Mouse (Mus musculus): Measurements from ENCODE around the gene Itga6.

Gene Itga6

GRCm38 (mm10) chr2:71801691-71802090 is 56.3 kb downstream of the Itga6 start:
- peak in 1 of 2 experiments; percentile 31 for DNase-seq (ENCODE audit: low spot score in 2 of 2)

GRCm38 (mm10) chr2:71802131-71802530 is 56.7 kb downstream of the Itga6 start:
- no peak for DNase-seq (ENCODE audit: low spot score in 2 of 2)

GRCm38 (mm10) chr2:71805120-71805519 is 59.7 kb downstream of the Itga6 start:
- DNase-seq (ENCODE audit: low spot score in 2 of 2), result no peak

- no peak for DNase-seq (ENCODE audit: low spot score in 2 of 2)
These were observed 60.5 kb downstream of the Itga6 start for GRCm38 (mm10) chr2:71805611-71806567.

DNA sequence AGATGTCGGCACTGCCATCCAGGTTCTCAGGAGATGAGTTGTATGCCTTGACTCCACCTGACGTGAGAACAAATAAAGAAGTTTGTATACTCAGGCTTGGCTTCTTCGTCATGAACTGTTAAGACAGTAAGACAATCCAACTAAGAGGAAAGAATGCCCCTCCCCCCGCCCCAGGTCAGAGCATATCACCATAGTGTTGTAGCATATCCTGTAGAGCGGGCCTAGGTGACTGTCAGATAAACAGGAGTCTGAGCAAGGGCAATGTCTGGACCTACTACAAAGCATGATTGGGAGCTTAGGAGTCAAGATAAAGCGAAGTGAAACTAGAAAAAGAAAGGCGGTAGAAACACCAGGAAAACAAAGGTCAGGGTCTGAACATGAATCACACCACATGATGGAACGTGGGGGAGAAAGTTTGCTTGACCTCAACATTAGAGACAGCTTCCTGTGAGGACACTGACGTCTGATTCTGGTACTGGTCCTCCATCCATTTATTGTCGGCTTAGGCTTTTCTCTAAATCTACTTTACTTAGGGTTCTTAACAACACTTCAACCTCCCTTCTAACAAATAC is 64.0 kb downstream of the Itga6 start:
- DNase-seq (ENCODE audit: low spot score in 2 of 2), result no peak

- no peak for DNase-seq (ENCODE audit: low spot score in 2 of 2)
These were observed 64.6 kb downstream of the Itga6 start for GRCm38 (mm10) chr2:71810010-71810409.

DNA sequence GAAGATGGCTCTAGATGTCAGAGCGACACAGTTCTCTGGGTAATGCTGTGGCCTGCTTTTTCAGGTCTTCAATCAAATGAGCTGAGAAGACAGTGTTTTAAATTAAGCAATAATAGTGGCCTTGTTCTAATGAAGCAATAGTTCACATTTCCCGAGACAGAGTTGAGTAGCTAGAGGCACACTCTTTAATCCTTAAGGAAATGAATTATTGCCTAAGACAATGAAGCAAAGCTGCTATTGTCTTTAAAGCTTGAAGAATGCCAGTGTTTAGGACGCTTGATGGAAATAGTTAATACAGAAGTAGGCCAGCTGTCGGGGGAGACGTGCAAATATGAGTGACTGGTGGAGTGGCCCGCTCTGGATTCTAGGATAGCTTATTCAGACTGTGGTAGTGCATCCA is 65.5 kb downstream of the Itga6 start:
- no peak for DNase-seq (ENCODE audit: low spot score in 2 of 2)

GRCm38 (mm10) chr2:71812221-71813021 is 67.0 kb downstream of the Itga6 start:
- DNase-seq (ENCODE audit: low spot score in 2 of 2), result peak; percentile 63 to 65

DNA sequence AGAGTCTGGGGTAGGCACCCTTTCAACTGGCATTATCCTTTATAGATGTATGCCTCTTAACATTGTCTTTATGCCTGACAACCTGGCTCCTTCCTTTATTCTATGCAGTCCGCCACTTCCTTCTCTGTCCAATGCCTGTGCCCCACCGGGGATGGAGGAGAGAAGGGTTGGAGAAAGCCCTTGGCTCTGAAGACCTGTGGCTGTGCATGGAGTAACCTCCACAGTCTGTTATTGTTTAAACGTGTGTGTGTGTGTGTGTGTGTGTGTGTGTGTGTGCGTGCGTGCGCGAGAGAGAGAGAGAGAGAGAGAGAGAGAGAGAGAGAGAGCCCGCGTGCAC is 67.6 kb downstream of the Itga6 start:
- DNase-seq (ENCODE audit: low spot score in 2 of 2), result no peak

DNA sequence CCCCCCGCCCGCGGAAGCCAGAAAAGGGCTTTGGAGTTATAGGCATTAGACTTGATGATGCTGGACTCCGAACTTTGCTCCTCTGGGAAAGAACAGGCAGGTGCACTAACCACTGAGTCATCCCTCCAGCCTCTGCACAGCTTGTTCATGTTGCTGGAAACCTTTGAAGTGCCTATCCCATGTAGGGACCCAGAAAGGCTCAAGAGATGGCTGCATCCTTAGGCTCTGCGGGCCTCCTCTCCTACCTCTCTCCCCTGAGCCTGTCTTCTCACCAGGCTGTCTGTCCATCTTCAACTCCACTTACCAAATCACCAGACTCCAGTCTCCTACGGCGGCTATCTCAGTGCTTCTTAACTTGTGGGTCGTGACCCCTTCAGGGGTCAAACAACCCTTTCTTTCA is 68.0 kb downstream of the Itga6 start:
- no peak for DNase-seq (ENCODE audit: low spot score in 2 of 2)

GRCm38 (mm10) chr2:71814016-71814415 is 68.6 kb downstream of the Itga6 start:
- peak; percentile 32 to 64 for DNase-seq (ENCODE audit: low spot score in 2 of 2)

GRCm38 (mm10) chr2:71815279-71815678 is 69.9 kb downstream of the Itga6 start:
- no peak for DNase-seq (ENCODE audit: low spot score in 2 of 2)

DNA sequence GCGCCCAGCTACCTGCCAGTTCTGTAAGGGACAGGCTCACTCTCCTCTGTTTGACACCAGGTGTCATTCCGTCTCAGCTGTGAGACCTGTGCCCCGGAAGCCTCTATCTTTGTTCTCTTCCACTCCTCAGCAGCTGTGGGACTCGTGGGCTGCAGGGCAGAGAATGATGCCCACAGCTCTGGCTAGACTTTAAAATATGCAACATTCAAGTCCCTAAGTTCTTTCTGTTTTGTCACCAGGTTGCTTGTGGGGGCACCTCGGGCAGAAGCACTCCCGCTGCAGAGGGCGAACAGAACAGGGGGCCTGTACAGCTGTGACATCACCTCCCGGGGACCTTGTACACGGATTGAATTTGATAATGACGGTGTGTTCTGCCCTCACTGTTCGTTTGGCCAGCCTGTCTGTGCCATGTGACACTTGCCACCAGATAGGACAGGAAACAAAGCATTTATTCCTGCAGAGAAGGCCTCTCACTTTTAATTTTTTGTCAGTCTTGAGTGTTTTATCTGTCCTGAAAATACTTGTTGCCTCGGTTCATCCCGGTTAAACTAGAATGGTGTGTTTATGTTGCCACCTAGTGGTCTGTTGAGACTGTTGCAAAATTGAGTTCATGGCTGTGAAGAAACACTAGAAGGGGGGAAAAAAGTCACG is 71.1 kb downstream of the Itga6 start:
- DNase-seq (ENCODE audit: low spot score in 2 of 2), result peak in 1 of 2 experiments; percentile 32

DNA sequence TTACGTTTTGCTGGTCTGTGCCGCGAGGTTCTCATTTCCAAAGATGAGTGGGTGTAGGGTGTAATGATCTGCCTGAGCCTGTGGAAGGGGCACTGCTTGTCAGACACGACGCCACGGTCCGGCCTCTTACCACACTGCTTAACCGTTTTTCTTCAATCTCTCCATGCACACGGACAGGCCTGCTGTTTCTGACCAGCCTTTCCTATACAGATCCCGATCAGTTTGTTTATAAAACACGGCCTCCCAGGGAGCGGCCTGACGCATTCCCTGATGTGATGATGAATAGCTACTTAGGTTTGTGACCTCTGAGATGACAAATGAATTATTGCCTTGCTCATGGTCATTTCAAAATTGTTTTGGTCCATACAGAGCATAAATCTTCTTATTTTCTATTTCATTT is 78.7 kb downstream of the Itga6 start:
- DNase-seq (ENCODE audit: low spot score in 2 of 2), result no peak

DNA sequence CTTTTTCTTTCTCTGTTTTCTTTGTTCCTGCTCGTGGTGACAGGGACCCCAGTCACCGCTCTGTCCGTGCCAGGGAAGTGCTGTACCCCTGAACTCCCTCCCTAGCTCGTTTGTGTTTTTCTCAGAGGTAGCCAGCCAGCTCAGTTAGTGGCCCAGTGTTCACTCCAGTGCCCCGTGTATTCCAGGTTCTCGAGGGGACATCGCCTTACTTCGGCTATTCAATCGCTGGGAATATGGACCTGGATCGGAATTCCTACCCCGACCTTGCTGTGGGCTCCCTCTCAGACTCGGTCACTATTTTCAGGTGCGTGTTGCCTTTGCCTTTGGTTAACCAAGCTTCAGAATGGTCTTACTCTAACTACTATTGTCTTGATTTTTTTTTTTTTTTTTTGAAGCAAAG is 82.3 kb downstream of the Itga6 start:
- DNase-seq (ENCODE audit: low spot score in 2 of 2), result no peak

GRCm38 (mm10) chr2:71828928-71829327 is 83.5 kb downstream of the Itga6 start:
- DNase-seq (ENCODE audit: low spot score in 2 of 2), result no peak

DNA sequence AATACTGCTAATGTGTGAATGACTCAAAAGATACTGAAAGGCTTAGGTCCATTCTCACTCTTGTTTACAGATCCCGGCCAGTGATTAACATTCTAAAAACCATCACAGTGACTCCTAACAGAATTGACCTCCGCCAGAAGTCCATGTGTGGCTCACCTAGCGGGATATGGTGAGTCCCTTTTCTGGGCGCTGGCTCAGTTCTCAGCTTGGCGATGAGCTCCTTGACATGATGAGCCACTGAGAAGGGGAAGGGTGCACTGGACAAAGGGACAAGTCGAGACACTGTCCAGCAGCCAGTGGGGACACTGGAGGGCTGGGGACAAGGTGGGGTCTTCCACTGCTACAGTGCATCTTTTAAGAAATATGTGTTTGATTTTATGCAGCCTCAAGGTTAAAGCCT is 88.2 kb downstream of the Itga6 start:
- no peak for DNase-seq (ENCODE audit: low spot score in 2 of 2)

DNA sequence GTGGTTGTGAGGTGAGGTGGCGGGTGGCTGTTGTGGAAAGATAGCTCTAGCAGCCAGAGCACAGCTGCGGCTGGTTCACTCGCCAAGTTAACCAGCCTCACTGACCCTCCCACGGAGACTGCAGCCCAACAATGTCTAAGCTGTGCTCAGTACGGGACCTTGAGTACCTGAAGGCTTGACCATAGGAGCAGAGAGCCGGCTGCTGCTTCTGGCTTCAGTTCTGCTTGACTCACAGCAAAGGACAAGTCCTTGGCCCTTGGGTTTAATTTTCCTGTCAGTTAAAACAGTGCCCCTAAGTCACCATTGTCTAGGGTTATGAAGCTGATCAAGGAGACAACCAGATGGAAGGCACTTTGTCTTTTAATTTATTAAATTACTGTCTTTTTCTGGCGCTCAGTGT is 89.0 kb downstream of the Itga6 start:
- no peak for DNase-seq (ENCODE audit: low spot score in 2 of 2)

GRCm38 (mm10) chr2:71835556-71835955 is 90.1 kb downstream of the Itga6 start:
- DNase-seq (ENCODE audit: low spot score in 2 of 2), result no peak

- no peak for DNase-seq (ENCODE audit: low spot score in 2 of 2)
These were observed 90.8 kb downstream of the Itga6 start for GRCm38 (mm10) chr2:71836232-71836631.

GRCm38 (mm10) chr2:71837261-71837660 is 91.8 kb downstream of the Itga6 start:
- no peak for DNase-seq (ENCODE audit: low spot score in 2 of 2)

GRCm38 (mm10) chr2:71837791-71838190 is 92.4 kb downstream of the Itga6 start:
- peak in 1 of 2 experiments; percentile 52 for DNase-seq (ENCODE audit: low spot score in 2 of 2)

Data from heart, adult 9 months (tissue).